Mouse (Mus musculus): ENCODE results near the gene Terf2. TPM values are rescaled to one million over a fixed set of nuclear protein-coding genes. Genes with fewer than 3 reads are reported as not detected.
A peak's percentile ranks its signal among the peaks of the same experiment; 100 is the strongest.

Terf2 gene
- polyA plus RNA-seq, 1 experiment: 51.9 TPM

DNA sequence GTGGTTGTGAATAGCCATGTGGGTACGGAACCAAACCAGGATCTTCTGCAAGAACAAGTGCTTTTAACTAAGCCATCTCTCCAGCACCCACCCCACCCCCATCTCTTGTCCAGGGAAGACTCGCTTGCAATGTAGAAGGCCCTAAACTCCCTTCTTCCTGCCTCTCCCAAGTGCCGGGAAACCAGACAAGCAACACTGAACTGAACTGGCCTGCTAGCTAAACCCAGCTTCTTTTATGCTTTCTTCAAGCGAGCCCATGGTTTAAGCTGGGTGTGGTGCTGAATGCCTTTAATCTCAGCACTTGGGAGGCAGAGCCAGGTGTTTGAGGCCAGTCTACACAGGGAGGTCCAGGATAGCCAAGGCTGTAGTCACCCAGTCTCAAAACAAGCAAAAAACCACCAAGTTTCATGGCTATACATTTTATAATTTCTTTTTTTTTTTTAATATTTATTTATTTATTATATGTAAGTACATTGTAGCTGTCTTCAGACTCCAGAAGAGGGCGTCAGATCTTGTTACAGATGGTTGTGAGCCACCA lies 7.8 kb downstream of the Terf2 start:
- no peak for DNase-seq (ENCODE audit: low read depth)
- TF ChIP-seq POLR2A (IDR thresholded peaks at IDR 0.05; ENCODE audit: borderline replicate concordance, extremely low read depth, insufficient read depth, insufficient read length, poor library complexity, severe bottlenecking): no peak

- TF ChIP-seq CTCF (IDR thresholded peaks at IDR 0.05; ENCODE audit: borderline replicate concordance, extremely low read depth, insufficient read depth, insufficient read length) (no peak), POLR2A (IDR thresholded peaks at IDR 0.05; ENCODE audit: borderline replicate concordance, extremely low read depth, insufficient read depth, insufficient read length, poor library complexity, severe bottlenecking) (no peak)
- DNase-seq (ENCODE audit: low read depth): no peak
Observed at GRCm38 (mm10) chr8:107086018-107086417, 10.3 kb downstream of the Terf2 start.

DNA sequence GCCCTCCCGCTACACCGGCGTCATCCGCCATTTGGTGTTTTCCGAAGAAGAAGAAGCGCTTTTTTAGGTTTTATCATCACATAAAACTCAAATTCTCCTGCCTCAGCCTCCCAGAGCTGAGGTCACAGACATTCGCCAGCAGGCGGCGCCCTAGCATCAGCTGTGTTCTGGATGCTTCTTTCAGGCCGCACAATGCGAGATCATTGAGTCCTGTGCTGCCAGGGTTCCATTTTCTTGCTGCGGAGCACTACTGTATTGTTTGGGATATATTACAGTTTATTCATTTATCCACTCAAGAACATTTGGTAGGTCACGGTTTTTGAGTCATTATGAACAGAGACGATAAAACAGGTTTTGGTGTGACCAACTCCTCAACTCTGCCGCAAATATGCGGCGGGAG lies 11.0 kb downstream of the Terf2 start:
- TF ChIP-seq POLR2A (IDR thresholded peaks at IDR 0.05; ENCODE audit: borderline replicate concordance, extremely low read depth, insufficient read depth, insufficient read length, poor library complexity, severe bottlenecking) (no peak), CTCF (IDR thresholded peaks at IDR 0.05; ENCODE audit: borderline replicate concordance, extremely low read depth, insufficient read depth, insufficient read length) (peak; percentile 24; the same call in 1 of the 2 replicates)
- DNase-seq (ENCODE audit: low read depth): no peak

- no peak for DNase-seq (ENCODE audit: low read depth)
- TF ChIP-seq CTCF (IDR thresholded peaks at IDR 0.05; ENCODE audit: borderline replicate concordance, extremely low read depth, insufficient read depth, insufficient read length) (no peak), POLR2A (IDR thresholded peaks at IDR 0.05; ENCODE audit: borderline replicate concordance, extremely low read depth, insufficient read depth, insufficient read length, poor library complexity, severe bottlenecking) (no peak)
Observed at GRCm38 (mm10) chr8:107076239-107076888, 20.0 kb downstream of the Terf2 start.

- DNase-seq (ENCODE audit: low read depth): no peak
Observed at GRCm38 (mm10) chr8:107074128-107074527, 22.2 kb downstream of the Terf2 start.

GRCm38 (mm10) chr8:107073706-107074105 lies 22.6 kb downstream of the Terf2 start:
- DNase-seq (ENCODE audit: low read depth): no peak
- TF ChIP-seq CTCF (IDR thresholded peaks at IDR 0.05; ENCODE audit: borderline replicate concordance, extremely low read depth, insufficient read depth, insufficient read length): no peak
- no peak for TF ChIP-seq POLR2A (IDR thresholded peaks at IDR 0.05; ENCODE audit: borderline replicate concordance, extremely low read depth, insufficient read depth, insufficient read length, poor library complexity, severe bottlenecking)

More at GRCm38 (mm10) chr8:107074128-107074527, 22.2 kb downstream of the Terf2 start:
- no peak for TF ChIP-seq CTCF (IDR thresholded peaks at IDR 0.05; ENCODE audit: borderline replicate concordance, extremely low read depth, insufficient read depth, insufficient read length)
- TF ChIP-seq POLR2A (IDR thresholded peaks at IDR 0.05; ENCODE audit: borderline replicate concordance, extremely low read depth, insufficient read depth, insufficient read length, poor library complexity, severe bottlenecking): no peak

DNA sequence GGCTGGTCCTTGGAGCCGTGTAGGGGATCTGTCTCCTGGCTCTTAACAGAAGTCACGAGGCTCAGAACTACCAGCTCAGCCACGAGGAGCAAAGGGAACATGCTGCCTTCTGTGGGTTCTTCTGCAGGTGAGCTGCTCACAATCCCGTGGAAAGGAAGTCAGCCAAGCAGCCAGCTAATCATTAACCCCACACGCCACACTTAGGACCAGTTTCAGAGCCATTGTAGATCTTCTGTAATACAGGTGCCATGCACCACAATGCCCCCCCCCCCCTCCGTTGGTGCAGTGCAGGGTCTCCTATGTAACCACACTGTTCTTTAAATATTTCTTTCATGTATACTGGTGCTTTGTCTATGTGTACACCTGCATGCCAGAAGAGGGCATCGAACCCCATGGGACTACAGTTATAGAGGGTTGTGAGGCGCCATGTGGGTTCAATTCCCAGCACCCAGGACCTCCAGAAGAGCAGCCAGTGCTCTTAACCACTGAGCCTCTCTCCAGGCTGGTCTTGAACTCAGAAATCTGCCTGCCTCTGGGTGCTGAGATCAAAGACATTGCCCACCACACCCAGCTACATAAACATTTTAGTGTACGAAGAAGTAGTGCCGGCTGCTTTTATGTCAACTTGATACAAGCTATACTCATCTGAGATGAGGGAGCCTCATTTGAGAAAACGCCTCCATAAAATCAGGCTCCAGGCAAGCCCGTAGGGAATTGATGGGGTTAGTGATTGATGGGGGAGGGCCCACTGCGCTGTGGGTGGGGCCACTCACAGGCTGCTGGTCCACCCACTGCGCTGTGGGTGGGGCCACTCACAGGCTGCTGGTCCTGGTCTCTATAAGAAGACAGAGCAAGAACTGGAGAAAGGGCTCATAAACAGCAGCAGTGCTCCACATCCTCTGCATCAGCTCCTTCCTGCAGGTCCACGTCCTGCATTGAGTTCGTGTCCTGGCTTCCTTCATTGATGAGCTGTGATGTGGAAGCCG lies 30.5 kb downstream of the Terf2 start, which contains the start of gene Tmed6:
Gene Tmed6 (minus strand): TSS at position 134 of the 986 bp plus-strand sequence.
- DNase-seq (ENCODE audit: low read depth): no peak
- no peak for TF ChIP-seq CTCF (IDR thresholded peaks at IDR 0.05; ENCODE audit: borderline replicate concordance, extremely low read depth, insufficient read depth, insufficient read length)
- no peak for TF ChIP-seq POLR2A (IDR thresholded peaks at IDR 0.05; ENCODE audit: borderline replicate concordance, extremely low read depth, insufficient read depth, insufficient read length, poor library complexity, severe bottlenecking)

- TF ChIP-seq POLR2A (IDR thresholded peaks at IDR 0.05; ENCODE audit: borderline replicate concordance, extremely low read depth, insufficient read depth, insufficient read length, poor library complexity, severe bottlenecking) (no peak), CTCF (IDR thresholded peaks at IDR 0.05; ENCODE audit: borderline replicate concordance, extremely low read depth, insufficient read depth, insufficient read length) (no peak)
Observed at GRCm38 (mm10) chr8:107062613-107063012, 33.7 kb downstream of the Terf2 start.

DNA sequence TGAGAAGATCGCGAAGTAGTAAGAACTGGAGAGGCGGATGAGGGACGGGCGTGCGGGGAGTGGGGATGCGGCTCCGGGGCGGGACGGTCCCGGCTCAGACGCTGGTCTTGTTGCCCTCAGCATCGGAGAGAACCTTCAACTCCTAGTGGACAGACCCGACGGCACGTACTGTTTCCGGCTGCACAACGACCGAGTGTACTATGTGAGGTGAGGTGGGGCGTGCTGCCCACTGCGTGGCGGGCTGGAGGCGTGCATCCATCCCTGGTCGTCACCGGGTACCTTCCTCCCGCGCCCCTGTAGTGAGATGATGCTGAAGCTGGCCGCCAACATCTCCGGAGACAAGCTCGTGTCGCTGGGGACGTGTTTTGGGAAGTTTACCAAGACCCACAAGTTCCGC lies 39.4 kb downstream of the Terf2 start:
- TF ChIP-seq CTCF (IDR thresholded peaks at IDR 0.05; ENCODE audit: borderline replicate concordance, extremely low read depth, insufficient read depth, insufficient read length): no peak
- DNase-seq (ENCODE audit: low read depth): no peak

More at GRCm38 (mm10) chr8:107062613-107063012, 33.7 kb downstream of the Terf2 start:
- no peak for DNase-seq (ENCODE audit: low read depth)

- TF ChIP-seq POLR2A (IDR thresholded peaks at IDR 0.05; ENCODE audit: borderline replicate concordance, extremely low read depth, insufficient read depth, insufficient read length, poor library complexity, severe bottlenecking) (peak; percentile 55; the same call in 1 of the 2 replicates), CTCF (IDR thresholded peaks at IDR 0.05; ENCODE audit: borderline replicate concordance, extremely low read depth, insufficient read depth, insufficient read length) (no peak)
- peak; percentile 100 for DNase-seq (ENCODE audit: low read depth)
Observed at GRCm38 (mm10) chr8:107056076-107056972, 40.0 kb downstream of the Terf2 start, which contains the start of the genes Cog8 and Nip7. TSS of gene Cog8 (minus strand) at chr8:107056689. TSS of gene Nip7 (plus strand) at chr8:107056877.
